Mouse (Mus musculus) C2C12 (cell line): ENCODE data around the gene Nfam1.

ENCODE experiments used
- CEBPB ChIP-seq: IDR thresholded peaks from one replicate; pipeline ENCODE4 v1.6.1; 2011; ENCODE audit warnings: low read depth, mild to moderate bottlenecking, control low read depth, moderate library complexity
- CTCF ChIP-seq: IDR thresholded peaks from one replicate; pipeline ENCODE4 v1.5.1; 2011; ENCODE audit not compliant: control insufficient read depth, insufficient read depth, insufficient read length

DNA sequence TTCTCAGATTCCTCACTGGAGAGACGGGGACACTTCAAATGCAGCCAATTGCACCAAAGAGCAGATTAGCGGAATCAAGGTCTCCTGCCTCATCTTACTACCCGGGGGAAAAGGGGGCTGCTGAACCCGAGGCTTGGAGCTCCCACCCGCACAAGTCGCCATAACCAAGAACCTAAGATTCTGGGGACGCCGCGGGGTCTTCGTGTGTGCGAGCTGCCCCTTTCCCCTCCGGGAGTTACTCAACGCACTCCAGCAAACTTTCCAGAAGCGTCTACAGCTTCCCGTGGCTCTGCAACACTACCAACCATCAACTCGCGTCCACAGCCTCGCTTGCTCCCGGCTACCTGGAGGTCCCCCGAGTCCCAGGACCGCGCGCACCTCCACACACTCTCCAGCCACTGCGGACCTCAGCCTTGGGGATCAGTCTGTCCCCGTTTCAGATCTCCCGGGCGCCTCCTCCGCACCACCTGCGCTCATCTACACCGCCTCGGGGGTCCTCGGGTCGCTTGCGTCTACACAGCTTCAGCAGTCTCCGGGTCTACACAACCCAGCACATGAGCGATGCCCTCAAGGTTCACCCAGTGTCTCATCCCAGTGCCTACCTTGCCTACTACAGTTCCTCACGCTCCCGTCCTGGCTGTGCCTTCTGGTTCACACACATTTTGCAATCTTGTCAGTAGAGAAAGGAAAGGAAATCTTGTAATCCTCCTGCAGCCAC, 45.9 kb downstream of the Nfam1 start:
- no peak for TF ChIP-seq CTCF
- no peak for TF ChIP-seq CEBPB
